Mouse (Mus musculus) CH12.LX (cell line): ENCODE measurements around the gene Rpl36. TPM values are rescaled to one million over a fixed set of nuclear protein-coding genes. Genes with fewer than 3 reads are reported as not detected.

Experiments used
- DNase-seq: peaks from one replicate; pipeline ENCODE4 v3.0.0-alpha.2; 2013; ENCODE audit errors: extremely low read depth
- H3K27ac ChIP-seq: 2 replicates; pipeline ENCODE4 v1.5.1; 2012; ENCODE audit warnings: low read depth, mild to moderate bottlenecking, control low read depth, moderate library complexity; ENCODE audit not compliant: insufficient read depth
- H3K27me3 ChIP-seq: replicated peaks from 2 replicates; pipeline ENCODE3; 2012; ENCODE audit warnings: inconsistent platforms
- H3K36me3 ChIP-seq, 2 experiments: replicated peaks in 1 of 2; 2 replicates each; pipeline versions ENCODE3 to v1.6.1; 2012; ENCODE audit warnings: inconsistent platforms in 1 of 2, low read length in 1 of 2, mild to moderate bottlenecking in 1 of 2, mixed read lengths in 1 of 2, moderate library complexity in 1 of 2; ENCODE audit not compliant: control insufficient read depth in 1 of 2, insufficient read depth in 1 of 2
- H3K4me1 ChIP-seq, 2 experiments: 2 replicates each; pipeline ENCODE4 v1.6.1; 2012; ENCODE audit warnings: inconsistent platforms in 1 of 2, moderate library complexity in 1 of 2; ENCODE audit not compliant: insufficient read depth in 2 of 2, control insufficient read depth in 1 of 2
- H3K4me2 ChIP-seq: 2 replicates; pipeline ENCODE4 v1.6.1; 2012; ENCODE audit warnings: low read depth, mild to moderate bottlenecking, control low read depth; ENCODE audit not compliant: poor library complexity, insufficient read depth, severe bottlenecking
- H3K4me3 ChIP-seq, 3 experiments: fragments of 150-350 bp in 1 of 3; sonication (generic) in 1 of 3; replicated peaks in 1 of 3; 2 replicates each; pipeline versions ENCODE3 to v1.5.1; 2011 to 2012; ENCODE audit warnings: low read depth in 2 of 3, low read length in 2 of 3, mild to moderate bottlenecking in 2 of 3, moderate library complexity in 2 of 3, control low read depth in 1 of 3, improper control_type of control experiment in 1 of 3, inconsistent platforms in 1 of 3, mixed read lengths in 1 of 3; ENCODE audit not compliant: poor library complexity in 1 of 3
- H3K79me2 ChIP-seq: replicated peaks from 2 replicates; pipeline ENCODE4 v1.6.1; 2012; ENCODE audit warnings: mild to moderate bottlenecking, moderate library complexity; ENCODE audit not compliant: control insufficient read depth, poor library complexity, insufficient read depth, severe bottlenecking; ENCODE audit errors: extremely low read depth
- H3K9ac ChIP-seq: 2 replicates; pipeline ENCODE4 v1.6.1; 2012; ENCODE audit warnings: low read depth, mild to moderate bottlenecking, control low read depth, moderate library complexity; ENCODE audit not compliant: insufficient read depth
- H3K9me3 ChIP-seq: replicated peaks from 2 replicates; pipeline ENCODE3; 2012; ENCODE audit warnings: low read length, inconsistent platforms, mixed read lengths
- BHLHE40 ChIP-seq: IDR thresholded peaks from 2 replicates; pipeline ENCODE4 v1.6.1; 2011; ENCODE audit warnings: mild to moderate bottlenecking, low read depth, low read length, improper control_type of control experiment
- CHD1 ChIP-seq: IDR thresholded peaks from 2 replicates; pipeline ENCODE4 v1.6.1; 2012; ENCODE audit warnings: low read depth, low read length, improper control_type of control experiment, inconsistent platforms
- CHD2 ChIP-seq: IDR thresholded peaks from 2 replicates; pipeline ENCODE4 v1.6.1; 2011; ENCODE audit warnings: low read length, improper control_type of control experiment
- CTCF ChIP-seq, 2 experiments: IDR thresholded peaks in 1 of 2; conservative IDR thresholded peaks in 1 of 2; 2 replicates each; pipeline ENCODE4 v1.5.1; 2011 to 2012; ENCODE audit warnings: low read depth in 2 of 2, low read length in 2 of 2, improper control_type of control experiment in 1 of 2, inconsistent platforms in 1 of 2, mild to moderate bottlenecking in 1 of 2, moderate library complexity in 1 of 2
- E2F4 ChIP-seq: IDR thresholded peaks from 2 replicates; pipeline ENCODE4 v1.6.1; 2011; ENCODE audit warnings: low read depth, low read length, improper control_type of control experiment; ENCODE audit not compliant: insufficient replicate concordance
- ELF1 ChIP-seq: IDR thresholded peaks from 2 replicates; pipeline ENCODE4 v1.6.1; 2014; ENCODE audit warnings: low read depth, mild to moderate bottlenecking, inconsistent platforms, low read length, improper control_type of control experiment
- EP300 ChIP-seq: IDR thresholded peaks from 2 replicates; pipeline ENCODE4 v1.6.1; 2011; ENCODE audit warnings: low read length, improper control_type of control experiment
- ETS1 ChIP-seq: conservative IDR thresholded peaks from 2 replicates; pipeline ENCODE4 v1.6.1; 2012; ENCODE audit warnings: low read depth, mild to moderate bottlenecking, inconsistent platforms, low read length, improper control_type of control experiment, moderate library complexity
- GABPA ChIP-seq: IDR thresholded peaks from 2 replicates; pipeline ENCODE4 v1.6.1; 2012; ENCODE audit warnings: low read depth, low read length, improper control_type of control experiment, inconsistent platforms; ENCODE audit not compliant: insufficient replicate concordance
- HCFC1 ChIP-seq: IDR thresholded peaks from 2 replicates; pipeline ENCODE4 v1.6.1; 2012; ENCODE audit warnings: low read depth, mild to moderate bottlenecking, inconsistent platforms, low read length, improper control_type of control experiment
- IRF4 ChIP-seq: IDR thresholded peaks from 2 replicates; pipeline ENCODE4 v1.6.1; 2014; ENCODE audit warnings: low read depth, mild to moderate bottlenecking, inconsistent platforms, low read length, improper control_type of control experiment
- JUN ChIP-seq: IDR thresholded peaks from 2 replicates; pipeline ENCODE4 v1.6.1; 2011; ENCODE audit warnings: low read depth, mild to moderate bottlenecking, low read length, improper control_type of control experiment, moderate library complexity; ENCODE audit not compliant: insufficient read depth
- JUND ChIP-seq: conservative IDR thresholded peaks from 2 replicates; pipeline ENCODE4 v1.6.1; 2011; ENCODE audit warnings: low read depth, low read length, improper control_type of control experiment
- KAT2A ChIP-seq: IDR thresholded peaks from 2 replicates; pipeline ENCODE4 v1.6.1; 2012; ENCODE audit warnings: low read length, improper control_type of control experiment, inconsistent platforms; ENCODE audit not compliant: insufficient replicate concordance
- MAFK ChIP-seq: IDR thresholded peaks from 2 replicates; pipeline ENCODE4 v1.6.1; 2011; ENCODE audit warnings: low read length, improper control_type of control experiment; ENCODE audit not compliant: insufficient replicate concordance
- MAX ChIP-seq: IDR thresholded peaks from 2 replicates; pipeline ENCODE4 v1.6.1; 2011; ENCODE audit warnings: low read length, improper control_type of control experiment
- MAZ ChIP-seq: IDR thresholded peaks from 2 replicates; pipeline ENCODE4 v1.6.1; 2012; ENCODE audit warnings: low read depth, mild to moderate bottlenecking, inconsistent platforms, low read length, improper control_type of control experiment, moderate library complexity
- MEF2A ChIP-seq: IDR thresholded peaks from 2 replicates; pipeline ENCODE4 v1.6.1; 2014; ENCODE audit warnings: low read depth, mild to moderate bottlenecking, inconsistent platforms, low read length, improper control_type of control experiment, borderline replicate concordance
- MXI1 ChIP-seq: IDR thresholded peaks from 2 replicates; pipeline ENCODE4 v1.6.1; 2011; ENCODE audit warnings: mild to moderate bottlenecking, low read depth, low read length, improper control_type of control experiment
- MYC ChIP-seq: IDR thresholded peaks from 2 replicates; pipeline ENCODE4 v1.6.1; 2011; ENCODE audit warnings: low read depth, mild to moderate bottlenecking, improper control_type of control experiment, low read length
- NELFE ChIP-seq: IDR thresholded peaks from 2 replicates; pipeline ENCODE4 v1.6.1; 2011; ENCODE audit warnings: low read depth, low read length, improper control_type of control experiment
- NRF1 ChIP-seq: IDR thresholded peaks from 2 replicates; pipeline ENCODE4 v1.6.1; 2014; ENCODE audit warnings: low read depth, mild to moderate bottlenecking, inconsistent platforms, low read length, improper control_type of control experiment, moderate library complexity
- PAX5 ChIP-seq: IDR thresholded peaks from 2 replicates; pipeline ENCODE4 v1.6.1; 2012; ENCODE audit warnings: low read length, inconsistent platforms, mixed read lengths
- POLR2A ChIP-seq: IDR thresholded peaks from 2 replicates; pipeline ENCODE4 v1.6.1; 2011; ENCODE audit warnings: low read depth, mild to moderate bottlenecking, improper control_type of control experiment, low read length
- POLR2AphosphoS2 ChIP-seq: IDR thresholded peaks from 2 replicates; pipeline ENCODE4 v1.6.1; 2011; ENCODE audit warnings: low read depth, low read length, improper control_type of control experiment
- RAD21 ChIP-seq: IDR thresholded peaks from 2 replicates; pipeline ENCODE4 v1.6.1; 2011; ENCODE audit warnings: low read depth, mild to moderate bottlenecking, low read length, improper control_type of control experiment, moderate library complexity
- RCOR1 ChIP-seq: conservative IDR thresholded peaks from 2 replicates; pipeline ENCODE4 v1.6.1; 2012; ENCODE audit warnings: low read depth, mild to moderate bottlenecking, inconsistent platforms, low read length, improper control_type of control experiment
- SIN3A ChIP-seq: IDR thresholded peaks from 2 replicates; pipeline ENCODE4 v1.6.1; 2012; ENCODE audit warnings: low read length, improper control_type of control experiment, inconsistent platforms
- SMC3 ChIP-seq: IDR thresholded peaks from 2 replicates; pipeline ENCODE4 v1.6.1; 2011; ENCODE audit warnings: low read depth, low read length, improper control_type of control experiment
- TBP ChIP-seq: conservative IDR thresholded peaks from 2 replicates; pipeline ENCODE4 v1.6.1; 2011; ENCODE audit warnings: low read depth, low read length, improper control_type of control experiment
- TCF12 ChIP-seq: IDR thresholded peaks from 2 replicates; pipeline ENCODE4 v1.6.1; 2014; ENCODE audit warnings: low read depth, mild to moderate bottlenecking, inconsistent platforms, low read length, improper control_type of control experiment
- UBTF ChIP-seq: IDR thresholded peaks from 2 replicates; pipeline ENCODE4 v1.6.1; 2012; ENCODE audit warnings: low read depth, mild to moderate bottlenecking, inconsistent platforms, low read length, improper control_type of control experiment, moderate library complexity
- USF1 ChIP-seq: IDR thresholded peaks from 2 replicates; pipeline ENCODE4 v1.6.1; 2014; ENCODE audit warnings: low read depth, mild to moderate bottlenecking, inconsistent platforms, low read length, improper control_type of control experiment
- USF2 ChIP-seq: conservative IDR thresholded peaks from 2 replicates; pipeline ENCODE4 v1.6.1; 2011; ENCODE audit warnings: low read depth, low read length, improper control_type of control experiment
- ZC3H11A ChIP-seq: IDR thresholded peaks from 2 replicates; pipeline ENCODE4 v1.6.1; 2012; ENCODE audit warnings: low read depth, mild to moderate bottlenecking, inconsistent platforms, low read length, improper control_type of control experiment
- ZKSCAN1 ChIP-seq: IDR thresholded peaks from 2 replicates; pipeline ENCODE4 v1.6.1; 2012; ENCODE audit warnings: low read depth, inconsistent platforms, low read length, improper control_type of control experiment, borderline replicate concordance
- ZMIZ1 ChIP-seq: IDR thresholded peaks from 2 replicates; pipeline ENCODE4 v1.6.1; 2012; ENCODE audit warnings: low read depth, mild to moderate bottlenecking, inconsistent platforms, low read length, improper control_type of control experiment
- ZNF384 ChIP-seq: IDR thresholded peaks from 2 replicates; pipeline ENCODE4 v1.6.1; 2012; ENCODE audit warnings: low read depth, low read length, improper control_type of control experiment, inconsistent platforms
- dilution Hi-C: fragments of 300-500 bp; cut with MboI; formaldehyde crosslinking; loops from 2 replicates; pipeline ENCODE4 v1.14.3; 2020; ENCODE audit warnings: low sequenced_read_pairs; ENCODE audit not compliant: extremely low pct_unique_long_range_greater_than_20kb, extremely low pct_ligation_motif_present
- in situ Hi-C: fragments of 300-500 bp; cut with MboI; formaldehyde crosslinking; loops from 3 replicates; pipeline ENCODE4 v1.14.3; 2019; ENCODE audit warnings: low sequenced_read_pairs, low pct_ligation_motif_present, low pct_unique_long_range_greater_than_20kb, mixed read lengths
- polyA plus RNA-seq: library from polyadenylated mRNA; unstranded; fragments of >175 nt; gene quantifications from 2 replicates; pipeline ENCODE4 v1.2.1, GENCODE M21; 2012; ENCODE audit warnings: low read depth; ENCODE audit not compliant: insufficient read length
- total RNA-seq, 2 experiments: library from RNA; depleted of rRNA; stranded (reverse); fragments of 300-350 nt in 1 of 2; fragments of >200 nt in 1 of 2; gene quantifications; 2 replicates each; pipeline ENCODE4 v1.2.3; 2012 to 2014

The Rpl36 gene
- total and polyA plus RNA-seq, 3 experiments, result 1,364 to 4,995 (median 1,734) TPM

- dilution Hi-C loops, result no loop called here
Observed at GRCm38 (mm10) chr17:56626754-56627470, 13.7 kb downstream of the Rpl36 start, which contains the start of gene Lonp1. Gene Lonp1 (minus strand): TSS chr17:56626887.

GRCm38 (mm10) chr17:56627530-56628277 is 14.5 kb downstream of the Rpl36 start, which contains the start of gene Catsperd:
Gene Catsperd (plus strand): TSS chr17:56628143.
- H3K27ac ChIP-seq, result peak within 1 kb of the TSS; percentile 63

More at GRCm38 (mm10) chr17:56626754-56627470, 13.7 kb downstream of the Rpl36 start, which contains the start of gene Lonp1:
- peak within 1 kb of the TSS; percentile 63 for H3K27ac ChIP-seq
- no peaks in the 10 kb centered on the region for H3K27me3 ChIP-seq
- H3K4me3 ChIP-seq, result peak within 1 kb of the TSS; percentile 64 to 96 (median 94)
- H3K9me3 ChIP-seq, result no peaks in the 10 kb centered on the region
- H3K36me3 ChIP-seq, result peaks cover 26 to 37% of the 10 kb centered on the region in 2 experiments
- peaks cover 17 to 53% of the 10 kb centered on the region in 2 experiments for H3K4me1 ChIP-seq
- TF ChIP-seq TBP (peak; percentile 44; the same call in 1 of the 2 replicates), EP300 (no peak), USF2 (peak; percentile 90), GABPA (peak; percentile 11; the same call in 1 of the 2 replicates), RCOR1 (no peak; the same call in 1 of the 2 replicates), MAFK (no peak), BHLHE40 (peak; percentile 100), UBTF (no peak), MAZ (no peak; the same call in 1 of the 2 replicates), CHD1 (0 out of 2 replicates have a peak, but pooled peaks have one; percentile 11), TCF12 (peak; percentile 88), JUN (no peak), ZNF384 (no peak), ZKSCAN1 (no peak), MXI1 (peak; percentile 91), ZMIZ1 (no peak), ZC3H11A (no peak), HCFC1 (peak; percentile 94), USF1 (peak; percentile 91), CTCF (conservative IDR thresholded peaks at IDR 0.05 in 1 of 2, IDR thresholded peaks at IDR 0.05 in 1 of 2; ENCODE audit: low read depth in 2 of 2, low read length in 2 of 2) (no peak), RAD21 (no peak), MAX (peak; percentile 94), ELF1 (peak; percentile 14; the same call in 1 of the 2 replicates), JUND (no peak), IRF4 (peak; percentile 48; the same call in 1 of the 2 replicates), SMC3 (no peak), CHD2 (no peak), SIN3A (peak; percentile 93), MYC (peak; percentile 69; the same call in 1 of the 2 replicates), ETS1 (peak; percentile 67), POLR2AphosphoS2 (no peak), NRF1 (peak; percentile 74), MEF2A (peak; percentile 42; the same call in 1 of the 2 replicates), E2F4 (no peak), KAT2A (peak; percentile 69; the same call in 1 of the 2 replicates), PAX5 (no peak), POLR2A (peak; percentile 79), NELFE (peak; percentile 60)
- TF ChIP-seq, all 38 proteins: peak for 20
- in situ Hi-C loops, result no loop called here
- DNase-seq, result peak; percentile 99
- peak within 1 kb of the TSS; percentile 86 for H3K4me2 ChIP-seq
- peaks cover 41% of the 10 kb centered on the region for H3K79me2 ChIP-seq
- H3K9ac ChIP-seq, result peak within 1 kb of the TSS; percentile 86

More at GRCm38 (mm10) chr17:56627530-56628277, 14.5 kb downstream of the Rpl36 start, which contains the start of gene Catsperd:
- peak; percentile 62 for DNase-seq
- Histone ChIP-seq H3K27me3 (no peaks in the 10 kb centered on the region), H3K9me3 (no peaks in the 10 kb centered on the region), H3K9ac (peak within 1 kb of the TSS; percentile 99; the same call in 1 of the 2 replicates), H3K4me3 (peak within 1 kb of the TSS; percentile 55 to 64 (median 61)), H3K79me2 (peaks cover 41% of the 10 kb centered on the region), H3K36me3 (peaks cover 18 to 30% of the 10 kb centered on the region in 2 experiments), H3K4me1 (peaks cover 17 to 56% of the 10 kb centered on the region in 2 experiments), H3K4me2 (peak within 1 kb of the TSS; percentile 86)
- dilution Hi-C loops (no loop called here), in situ Hi-C loops (no loop called here)
- TF ChIP-seq NELFE (0 out of 2 replicates have a peak, but pooled peaks have one; percentile 44), ZKSCAN1 (no peak), EP300 (no peak), MXI1 (peak; percentile 85), PAX5 (no peak), TCF12 (peak; percentile 34; the same call in 1 of the 2 replicates), POLR2A (peak; percentile 53), RCOR1 (no peak), MYC (no peak), NRF1 (peak; percentile 86)
